Mouse (Mus musculus) Muller cell, postnatal 12 days (primary cell): ENCODE data around the gene Spag9.

Experiments
- DNase-seq: peaks from one replicate; pipeline ENCODE4 v3.0.0-alpha.2; 2015; ENCODE audit errors: inconsistent ontology term

The Spag9 gene

GRCm38 (mm10) chr11:93995720-93996305 is at the start of gene Spag9:
Gene Spag9 (plus strand): TSS chr11:93996091.
- DNase-seq = peak; percentile 98

- DNase-seq = no peak
Measured at GRCm38 (mm10) chr11:93948887-93949567, 46.9 kb upstream of the Spag9 start.

GRCm38 (mm10) chr11:93950045-93950444 is 45.8 kb upstream of the Spag9 start:
- DNase-seq = no peak

- DNase-seq = no peak
Measured at GRCm38 (mm10) chr11:93952376-93952775, 43.5 kb upstream of the Spag9 start.

GRCm38 (mm10) chr11:93954738-93955255 is 41.1 kb upstream of the Spag9 start:
- DNase-seq = no peak

- peak; percentile 96 for DNase-seq
Measured at GRCm38 (mm10) chr11:93955256-93956150, 40.4 kb upstream of the Spag9 start.

GRCm38 (mm10) chr11:93956159-93956558 is 39.7 kb upstream of the Spag9 start, which contains the start of gene Nme2:
Gene Nme2 (minus strand): TSS chr11:93956259.
- no peak for DNase-seq

GRCm38 (mm10) chr11:93957031-93957555 is 38.8 kb upstream of the Spag9 start:
- no peak for DNase-seq

- DNase-seq = no peak
Measured at GRCm38 (mm10) chr11:93957746-93958145, 38.1 kb upstream of the Spag9 start.

- DNase-seq = no peak
Measured at GRCm38 (mm10) chr11:93961482-93961881, 34.4 kb upstream of the Spag9 start.

- peak; percentile 5 for DNase-seq
Measured at GRCm38 (mm10) chr11:93963013-93963412, 32.9 kb upstream of the Spag9 start.

GRCm38 (mm10) chr11:93965391-93965790 is 30.5 kb upstream of the Spag9 start:
- DNase-seq = no peak

GRCm38 (mm10) chr11:93967381-93967780 is 28.5 kb upstream of the Spag9 start:
- no peak for DNase-seq

GRCm38 (mm10) chr11:93968005-93968847 is 27.7 kb upstream of the Spag9 start, which contains the start of the genes Gm20390 and Nme1:
Gene Gm20390 (minus strand): TSS chr11:93968293.
Gene Nme1 (minus strand): TSS chr11:93968521.
- peak; percentile 99 for DNase-seq

GRCm38 (mm10) chr11:93968848-93969128 is 27.1 kb upstream of the Spag9 start:
- no peak for DNase-seq

- no peak for DNase-seq
Measured at GRCm38 (mm10) chr11:93969171-93969570, 26.7 kb upstream of the Spag9 start.

GRCm38 (mm10) chr11:93969799-93970198 is 26.1 kb upstream of the Spag9 start:
- DNase-seq = no peak

- no peak for DNase-seq
Measured at GRCm38 (mm10) chr11:93972951-93973350, 22.9 kb upstream of the Spag9 start.

GRCm38 (mm10) chr11:93979502-93980049 is 16.3 kb upstream of the Spag9 start:
- DNase-seq = no peak

GRCm38 (mm10) chr11:93984619-93985018 is 11.3 kb upstream of the Spag9 start:
- no peak for DNase-seq

GRCm38 (mm10) chr11:93985265-93985664 is 10.6 kb upstream of the Spag9 start:
- DNase-seq = no peak
